Mouse (Mus musculus): ENCODE measurements around the gene Exoc2.

- TF ChIP-seq CHD1 (IDR thresholded peaks at IDR 0.05; ENCODE audit: low read depth, low read length) (no peak), CTCF (IDR thresholded peaks at IDR 0.05 in 2 of 3, conservative IDR thresholded peaks at IDR 0.05 in 1 of 3; ENCODE audit: control insufficient read depth in 1 of 3, insufficient read depth in 1 of 3, low read depth in 2 of 3, low read length in 3 of 3, poor library complexity in 1 of 3, severe bottlenecking in 1 of 3) (no peak), USF1 (IDR thresholded peaks at IDR 0.05; ENCODE audit: low read depth, low read length) (no peak), POLR2A (IDR thresholded peaks at IDR 0.05; ENCODE audit: control insufficient read depth in 1 of 2, insufficient read depth in 1 of 2, low read depth in 1 of 2, low read length in 2 of 2, poor library complexity in 1 of 2) (no peak), NELFE (IDR thresholded peaks at IDR 0.05; ENCODE audit: low read depth, low read length) (no peak), MXI1 (IDR thresholded peaks at IDR 0.05; ENCODE audit: low read depth, low read length) (no peak), TAL1 (IDR thresholded peaks at IDR 0.05; ENCODE audit: low read length) (no peak), GABPA (IDR thresholded peaks at IDR 0.05; ENCODE audit: low read depth, low read length) (no peak), POLR2AphosphoS2 (IDR thresholded peaks at IDR 0.05; ENCODE audit: low read length) (no peak), EP300 (IDR thresholded peaks at IDR 0.05; ENCODE audit: low read depth in 1 of 2, low read length in 2 of 2) (no peak), ETS1 (IDR thresholded peaks at IDR 0.05; ENCODE audit: low read depth, low read length) (no peak), JUND (IDR thresholded peaks at IDR 0.05; ENCODE audit: low read depth, low read length) (no peak), NRF1 (IDR thresholded peaks at IDR 0.05; ENCODE audit: insufficient read depth, low read depth, low read length, poor library complexity, severe bottlenecking) (no peak), CHD2 (IDR thresholded peaks at IDR 0.05; ENCODE audit: low read length) (no peak)
Observed at GRCm38 (mm10) chr13:30947540-30947939, 26.4 kb downstream of the Exoc2 start, which contains the start of gene Hus1b.
